Mouse (Mus musculus) spleen, postnatal 0 days (tissue): ENCODE data around the gene Gm21773. TPM values are rescaled to one million over a fixed set of nuclear protein-coding genes. Genes with fewer than 3 reads are reported as not detected.

ENCODE experiments used
- polyA plus RNA-seq: library from polyadenylated mRNA; unstranded; fragments of >200 nt; fragmentation: Nextera tagmentation; extraction: Ambion mirVana; gene quantifications from 2 replicates; pipeline ENCODE4 v1.2.1, GENCODE M21; 2015

Gene Gm21773
- polyA plus RNA-seq, result not detected in 2 replicates

GRCm38 (mm10) chrY:25309260-25309659 lies at the start of gene Gm21773:
Gene Gm21773, minus strand, starts transcription at chrY:25309360.

